20 mouse cellular contexts compared by ENCODE assay signal in genomic region chr19:18692176-18692575, GRCm38 (mm10). TPM values are rescaled to one million over a fixed set of nuclear protein-coding genes. Genes with fewer than 3 reads are reported as not detected.
DNase-seq lines count a peak whose midpoint lies in the region; ATAC-seq and TF ChIP-seq lines count a peak whose summit lies in the region.
"Had no signal": no experiment of that assay in that cellular context is flagged by ENCODE, and none has a peak within 500 bp of the region (broad histone marks: within the 10 kb centered on the region; RNA-seq: fewer than 3 reads in every experiment).

No protein-coding gene starts in this region.

- H3K4me1 ChIP-seq in G1E (ENCODE audit: insufficient read depth, low read depth, low read length), result peaks cover 46% of the 10 kb centered on the region
- peaks cover 55% of the 10 kb centered on the region for H3K4me1 ChIP-seq in liver, embryonic 15.5 days (replicated peaks)
- H3K4me1 ChIP-seq in forebrain, embryonic 15.5 days, result no peaks in the 10 kb centered on the region
- H3K4me1 ChIP-seq: embryonic facial prominence, embryonic 12.5 days; limb, embryonic 12.5 days; midbrain, embryonic 15.5 days had no signal

- ATAC-seq in G1E (ENCODE audit: extremely low read depth, insufficient number of reproducible peaks, low FRiP score, poor library complexity, severe bottlenecking), result peak; percentile 82
- 0 out of 2 replicates have a peak, but pooled peaks have one; percentile 36 for ATAC-seq in granulocyte monocyte progenitor cell, adult 5-6 weeks (replicated peaks; ENCODE audit: poor library complexity, severe bottlenecking)
- peak; percentile 91 for ATAC-seq in liver, embryonic 15.5 days (ENCODE audit: insufficient read depth)
- ATAC-seq in inflammation-experienced regulatory T-cells, adult 6 months, result no peak
- no peak for ATAC-seq in forebrain, embryonic 15.5 days (replicated peaks)
- ATAC-seq: midbrain, embryonic 15.5 days had no signal

- peaks cover 72% of the 10 kb centered on the region for H3K36me3 ChIP-seq in G1E (replicated peaks)
- peaks cover 6% of the 10 kb centered on the region for H3K36me3 ChIP-seq in liver, embryonic 15.5 days (replicated peaks)
- H3K36me3 ChIP-seq in forebrain, embryonic 15.5 days, result peaks cover 9% of the 10 kb centered on the region

- no peaks in the 10 kb centered on the region for H3K9me3 ChIP-seq in G1E (replicated peaks)
- no peaks in the 10 kb centered on the region for H3K9me3 ChIP-seq in liver, embryonic 15.5 days (replicated peaks)
- no peaks in the 10 kb centered on the region for H3K9me3 ChIP-seq in forebrain, embryonic 15.5 days
- H3K9me3 ChIP-seq: embryonic facial prominence, embryonic 12.5 days; limb, embryonic 12.5 days; midbrain, embryonic 15.5 days had no signal

- no peak for DNase-seq in G1E (ENCODE audit: low spot score)
- DNase-seq in MEL-GATA-1-ER (ENCODE audit: extremely low read depth, low read depth), result peak; percentile 84
- DNase-seq in cerebellum, adult 11-12 months, result no peak
- DNase-seq: adrenal gland, postnatal 14 days; cerebellum, adult 2 months; gastrocnemius, adult 2 months; heart, adult 11 months; kidney, adult 9 months; kidney, postnatal 25 days; lung, embryonic 14.5 days; lung, postnatal 4 days; thymus, postnatal 4 days had no signal

- H3K9ac ChIP-seq in liver, embryonic 15.5 days, result peak overlapping the region; percentile 12; the same call in 1 of the 2 replicates
- H3K9ac ChIP-seq in forebrain, embryonic 15.5 days (replicated peaks), result no peak overlapping the region
- H3K9ac ChIP-seq: embryonic facial prominence, embryonic 12.5 days; limb, embryonic 12.5 days; lung, embryonic 14.5 days; midbrain, embryonic 15.5 days had no signal

- TF ChIP-seq CTCF in G1E (IDR thresholded peaks at IDR 0.05; ENCODE audit: low read depth, low read length), result no peak

- WGBS in liver, embryonic 15.5 days (ENCODE audit: insufficient replicate concordance), result 11% methylated on average over 3 of the region's 3 CpGs
- WGBS in forebrain, embryonic 15.5 days, result 89% methylated on average over 3 of the region's 3 CpGs

- H3K27ac ChIP-seq in liver, embryonic 15.5 days (replicated peaks), result peak overlapping the region; percentile 89
- H3K27ac ChIP-seq in forebrain, embryonic 15.5 days (replicated peaks), result no peak overlapping the region
- H3K27ac ChIP-seq: embryonic facial prominence, embryonic 12.5 days; gastrocnemius, adult 2 months; limb, embryonic 12.5 days; midbrain, embryonic 15.5 days had no signal

- H3K27me3 ChIP-seq in G1E (ENCODE audit: insufficient read depth, low read length), result no peaks in the 10 kb centered on the region
- H3K27me3 ChIP-seq in liver, embryonic 15.5 days, result no peaks in the 10 kb centered on the region
- H3K27me3 ChIP-seq in forebrain, embryonic 15.5 days, result no peaks in the 10 kb centered on the region
- H3K27me3 ChIP-seq: embryonic facial prominence, embryonic 12.5 days; limb, embryonic 12.5 days; midbrain, embryonic 15.5 days had no signal

- H3K4me2 ChIP-seq in liver, embryonic 15.5 days, result peak overlapping the region; percentile 51
- no peak overlapping the region for H3K4me2 ChIP-seq in forebrain, embryonic 15.5 days (replicated peaks)
- H3K4me2 ChIP-seq: embryonic facial prominence, embryonic 12.5 days; limb, embryonic 12.5 days; lung, embryonic 14.5 days; midbrain, embryonic 15.5 days had no signal

- H3K4me3 ChIP-seq in G1E (ENCODE audit: low read depth, low read length), result no peak overlapping the region
- H3K4me3 ChIP-seq in liver, embryonic 15.5 days (replicated peaks), result no peak overlapping the region
- H3K4me3 ChIP-seq in forebrain, embryonic 15.5 days, result no peak overlapping the region
- H3K4me3 ChIP-seq: embryonic facial prominence, embryonic 12.5 days; gastrocnemius, adult 2 months; limb, embryonic 12.5 days; midbrain, embryonic 15.5 days; myocyte had no signal

RNA-seq across cellular contexts. Expression of gene D030056L22Rik, which starts 20.8 kb away (rescaled TPM):
- 24.3 and 25.2 TPM in 2 replicates for total RNA-seq in G1E (2014; fragmentation: Nextera tagmentation)
- total RNA-seq in G1E (2017), result 36.5 and 41.2 TPM in 2 replicates
- polyA plus RNA-seq in G1E (2012), result 19.5 and 27.4 TPM in 2 replicates
- total RNA-seq in granulocyte monocyte progenitor cell, adult 5-6 weeks (2014; fragmentation: Nextera tagmentation), result 15.9 and 28.7 TPM in 2 replicates
- total RNA-seq in granulocyte monocyte progenitor cell, adult 5-6 weeks (2017), result 18.8 and 20.1 TPM in 2 replicates
- 33.5 and 33.9 TPM in 2 replicates for polyA plus RNA-seq in liver, embryonic 15.5 days (2015; fragmentation: Nextera tagmentation; extraction: Ambion mirVana)
- polyA plus RNA-seq in inflammation-experienced regulatory T-cells, adult 6 months (2017; shearing (Covaris generic)), result 1 to 10 TPM; 2.5 to 5.9 (median 3.0) TPM
- polyA plus RNA-seq in forebrain, embryonic 15.5 days (2015; fragmentation: Nextera tagmentation; extraction: Ambion mirVana), result 76.2 and 82.2 TPM in 2 replicates

RNA-seq across cellular contexts. Expression of gene Carnmt1, which starts 21.6 kb away (rescaled TPM):
- total RNA-seq in G1E (2014; fragmentation: Nextera tagmentation) (51.8 and 61.0 TPM in 2 replicates), G1E (2017) (90.5 and 94.5 TPM in 2 replicates)
- polyA plus RNA-seq in G1E (2012), result 18.2 and 23.2 TPM in 2 replicates
- 22.6 and 29.8 TPM in 2 replicates for total RNA-seq in granulocyte monocyte progenitor cell, adult 5-6 weeks (2014; fragmentation: Nextera tagmentation)
- 24.1 and 58.0 TPM in 2 replicates for total RNA-seq in granulocyte monocyte progenitor cell, adult 5-6 weeks (2017)
- 14.7 and 16.8 TPM in 2 replicates for polyA plus RNA-seq in liver, embryonic 15.5 days (2015; fragmentation: Nextera tagmentation; extraction: Ambion mirVana)
- 1 to 10 TPM; 3.2 to 5.2 (median 3.8) TPM for polyA plus RNA-seq in inflammation-experienced regulatory T-cells, adult 6 months (2017; shearing (Covaris generic))
- polyA plus RNA-seq in forebrain, embryonic 15.5 days (2015; fragmentation: Nextera tagmentation; extraction: Ambion mirVana), result 14.1 and 16.2 TPM in 2 replicates

RNA-seq across cellular contexts. Expression of gene Trpm6, which starts 57.6 kb away (rescaled TPM):
- not detected in 2 replicates for total RNA-seq in G1E (2014; fragmentation: Nextera tagmentation)
- total RNA-seq in G1E (2017), result 0.05 and 0.23 TPM in 2 replicates
- polyA plus RNA-seq in G1E (2012), result not detected in 2 replicates
- total RNA-seq in granulocyte monocyte progenitor cell, adult 5-6 weeks (2014; fragmentation: Nextera tagmentation), result 0.09 TPM in 1 of 2 replicates, not detected in the other
- total RNA-seq in granulocyte monocyte progenitor cell, adult 5-6 weeks (2017), result 0.34 TPM in 1 of 2 replicates, not detected in the other
- polyA plus RNA-seq in liver, embryonic 15.5 days (2015; fragmentation: Nextera tagmentation; extraction: Ambion mirVana), result 0.03 TPM in 1 of 2 replicates, not detected in the other
- under 1 TPM; 0.23 to 0.51 (median 0.46) TPM for polyA plus RNA-seq in inflammation-experienced regulatory T-cells, adult 6 months (2017; shearing (Covaris generic))
- polyA plus RNA-seq in forebrain, embryonic 15.5 days (2015; fragmentation: Nextera tagmentation; extraction: Ambion mirVana), result 0.13 and 0.22 TPM in 2 replicates

Comparison
In these comparisons a context has a peak if more than half of its experiments do, and no peak if none do; other contexts are left out.
1. ATAC-seq: peak in G1E (single experiment), granulocyte monocyte progenitor cell, adult 5-6 weeks (single experiment) and liver, embryonic 15.5 days (single experiment); none in inflammation-experienced regulatory T-cells, adult 6 months (single experiment) and forebrain, embryonic 15.5 days (single experiment).